Mouse (Mus musculus) left cerebral cortex, postnatal 36 days (tissue): ENCODE data around the gene Slc20a1. TPM values are rescaled to one million over a fixed set of nuclear protein-coding genes. Genes with fewer than 3 reads are reported as not detected.

ENCODE experiments used
- DNase-seq, 2 experiments: peaks; one replicate each; pipeline ENCODE4 v3.0.0; 2021 to 2022; ENCODE audit warnings: low spot score in 2 of 2, mixed read lengths in 1 of 2
- intact Hi-C: fragments of 180-260 bp; cut with DNase I; formaldehyde crosslinking; loops from one replicate; pipeline ENCODE4 v1.15.1; 2025
- total RNA-seq, 2 experiments: library from RNA; stranded (reverse); gene quantifications; 2 replicates each; pipeline ENCODE4 v1.2.3; 2021

The Slc20a1 gene
- total RNA-seq, 2 experiments from 2014 or later = 140 to 151 TPM

- intact Hi-C loops = no loop called here
- no peak for DNase-seq
Observed at GRCm38 (mm10) chr2:129221097-129221632, 22.6 kb downstream of the Slc20a1 start.

- no peak for DNase-seq
- intact Hi-C loops = no loop called here
Observed at GRCm38 (mm10) chr2:129224178-129224577, 25.6 kb downstream of the Slc20a1 start.

- no peak for DNase-seq
- intact Hi-C loops = no loop called here
Observed at GRCm38 (mm10) chr2:129225251-129225819, 26.8 kb downstream of the Slc20a1 start.

- no peak for DNase-seq
- intact Hi-C loops = no loop called here
Observed at GRCm38 (mm10) chr2:129226296-129226851, 27.8 kb downstream of the Slc20a1 start.

- DNase-seq = no peak
- intact Hi-C loops = no loop called here
Observed at GRCm38 (mm10) chr2:129227011-129227529, 28.5 kb downstream of the Slc20a1 start.

GRCm38 (mm10) chr2:129227709-129228108 is 29.1 kb downstream of the Slc20a1 start:
- intact Hi-C loops = no loop called here

GRCm38 (mm10) chr2:129228571-129228970 is 30.0 kb downstream of the Slc20a1 start:
- DNase-seq = no peak
- intact Hi-C loops = no loop called here

More at GRCm38 (mm10) chr2:129227709-129228108, 29.1 kb downstream of the Slc20a1 start:
- DNase-seq = no peak

- DNase-seq = no peak
- intact Hi-C loops = no loop called here
Observed at GRCm38 (mm10) chr2:129229316-129229715, 30.8 kb downstream of the Slc20a1 start.

GRCm38 (mm10) chr2:129232023-129232422 is 33.5 kb downstream of the Slc20a1 start:
- intact Hi-C loops = no loop called here
- DNase-seq = peak; percentile 89 to 90

GRCm38 (mm10) chr2:129232484-129232883 is 33.9 kb downstream of the Slc20a1 start:
- intact Hi-C loops = no loop called here
- DNase-seq = peak in 1 of 2 experiments; percentile 31

- intact Hi-C loops = no loop called here
- DNase-seq = no peak
Observed at GRCm38 (mm10) chr2:129233218-129233617, 34.7 kb downstream of the Slc20a1 start.

- DNase-seq = no peak
- intact Hi-C loops = no loop called here
Observed at GRCm38 (mm10) chr2:129233803-129234477, 35.4 kb downstream of the Slc20a1 start.

- no peak for DNase-seq
- intact Hi-C loops = no loop called here
Observed at GRCm38 (mm10) chr2:129234731-129235130, 36.2 kb downstream of the Slc20a1 start.

GRCm38 (mm10) chr2:129236526-129236925 is 38.0 kb downstream of the Slc20a1 start:
- intact Hi-C loops = no loop called here
- DNase-seq = no peak

GRCm38 (mm10) chr2:129240726-129241432 is 42.3 kb downstream of the Slc20a1 start:
- peak; percentile 42 to 61 for DNase-seq
- intact Hi-C loops = loop anchor here (5.0 kb wide), 1 partner anchor 34 kb away; no protein-coding TSS in a partner anchor

GRCm38 (mm10) chr2:129241845-129242833 is 43.6 kb downstream of the Slc20a1 start:
- intact Hi-C loops = loop anchor here (5.0 kb wide), 1 partner anchor 35 kb away; no protein-coding TSS in a partner anchor
- no peak for DNase-seq

- DNase-seq = no peak
- intact Hi-C loops = loop anchor here (5.0 kb wide), 1 partner anchor 36 kb away; no protein-coding TSS in a partner anchor
Observed at GRCm38 (mm10) chr2:129243005-129243404, 44.4 kb downstream of the Slc20a1 start.

- intact Hi-C loops = loop anchor here (5.0 kb wide), 1 partner anchor 36 kb away; no protein-coding TSS in a partner anchor
- DNase-seq = no peak
Observed at GRCm38 (mm10) chr2:129243786-129244185, 45.2 kb downstream of the Slc20a1 start.
